Mouse (Mus musculus): ENCODE measurements around the gene Folr2. TPM values are rescaled to one million over a fixed set of nuclear protein-coding genes. Genes with fewer than 3 reads are reported as not detected.

The Folr2 gene
- polyA plus RNA-seq, 1 experiment from 2014 or later, result 2.1 TPM

- Histone ChIP-seq H3K4me2 (replicated peaks; ENCODE audit: low read depth, low read length) (peak overlapping the region; percentile 22), H3K4me1 (replicated peaks; ENCODE audit: control insufficient read depth, insufficient read depth, low read length) (no peaks in the 10 kb centered on the region), H3K27ac (ENCODE audit: low read depth, low read length) (no peak overlapping the region), H3K4me3 (ENCODE audit: low read depth, low read length) (peak overlapping the region; percentile 56), H3K27me3 (ENCODE audit: control insufficient read depth, insufficient read depth, low read length) (no peaks in the 10 kb centered on the region), H3K36me3 (ENCODE audit: control insufficient read depth, insufficient read depth, low read length) (no peaks in the 10 kb centered on the region), H3K9me3 (ENCODE audit: control insufficient read depth, low read length) (no peaks in the 10 kb centered on the region), H3K9ac (ENCODE audit: low read depth, low read length) (peak overlapping the region; percentile 57; the same call in 1 of the 2 replicates)
- 37% methylated on average over 9 of the region's 9 CpGs for WGBS
- ATAC-seq (ENCODE audit: low FRiP score), result no peak
- no peak for DNase-seq (ENCODE audit: low spot score)
Measured at GRCm38 (mm10) chr7:101895695-101896094, 38.7 kb upstream of the Folr2 start.

- no peak overlapping the region for H3K27ac ChIP-seq (ENCODE audit: low read depth, low read length)
- DNase-seq (ENCODE audit: low spot score), result no peak
- no peaks in the 10 kb centered on the region for H3K4me1 ChIP-seq (replicated peaks; ENCODE audit: control insufficient read depth, insufficient read depth, low read length)
- ATAC-seq (ENCODE audit: low FRiP score), result no peak
- H3K4me2 ChIP-seq (replicated peaks; ENCODE audit: low read depth, low read length), result no peak overlapping the region
- 86% methylated on average over 4 of the region's 4 CpGs for WGBS
- no peaks in the 10 kb centered on the region for H3K36me3 ChIP-seq (ENCODE audit: control insufficient read depth, insufficient read depth, low read length)
- no peaks in the 10 kb centered on the region for H3K27me3 ChIP-seq (ENCODE audit: control insufficient read depth, insufficient read depth, low read length)
- H3K9me3 ChIP-seq (ENCODE audit: control insufficient read depth, low read length), result no peaks in the 10 kb centered on the region
- H3K4me3 ChIP-seq (ENCODE audit: low read depth, low read length), result no peak overlapping the region
- no peak overlapping the region for H3K9ac ChIP-seq (ENCODE audit: low read depth, low read length)
Measured at GRCm38 (mm10) chr7:101888460-101888859, 31.5 kb upstream of the Folr2 start.

- no peak for DNase-seq (ENCODE audit: low spot score)
- Histone ChIP-seq H3K27me3 (ENCODE audit: control insufficient read depth, insufficient read depth, low read length) (no peaks in the 10 kb centered on the region), H3K4me1 (replicated peaks; ENCODE audit: control insufficient read depth, insufficient read depth, low read length) (no peaks in the 10 kb centered on the region), H3K4me2 (replicated peaks; ENCODE audit: low read depth, low read length) (no peak overlapping the region), H3K4me3 (ENCODE audit: low read depth, low read length) (no peak overlapping the region), H3K27ac (ENCODE audit: low read depth, low read length) (no peak overlapping the region), H3K9ac (ENCODE audit: low read depth, low read length) (no peak overlapping the region), H3K36me3 (ENCODE audit: control insufficient read depth, insufficient read depth, low read length) (no peaks in the 10 kb centered on the region), H3K9me3 (ENCODE audit: control insufficient read depth, low read length) (no peaks in the 10 kb centered on the region)
- 83% methylated on average over 6 of the region's 6 CpGs for WGBS
- no peak for ATAC-seq (ENCODE audit: low FRiP score)
Measured at GRCm38 (mm10) chr7:101886274-101886673, 29.3 kb upstream of the Folr2 start.

- no peaks in the 10 kb centered on the region for H3K27me3 ChIP-seq (ENCODE audit: control insufficient read depth, insufficient read depth, low read length)
- H3K9ac ChIP-seq (ENCODE audit: low read depth, low read length), result no peak overlapping the region
- H3K9me3 ChIP-seq (ENCODE audit: control insufficient read depth, low read length), result no peaks in the 10 kb centered on the region
- no peaks in the 10 kb centered on the region for H3K36me3 ChIP-seq (ENCODE audit: control insufficient read depth, insufficient read depth, low read length)
- H3K27ac ChIP-seq (ENCODE audit: low read depth, low read length), result no peak overlapping the region
- no peaks in the 10 kb centered on the region for H3K4me1 ChIP-seq (replicated peaks; ENCODE audit: control insufficient read depth, insufficient read depth, low read length)
- DNase-seq (ENCODE audit: low spot score) (no peak), ATAC-seq (ENCODE audit: low FRiP score) (no peak)
- WGBS, result 100% methylated on average over 4 of the region's 4 CpGs
- H3K4me3 ChIP-seq (ENCODE audit: low read depth, low read length), result no peak overlapping the region
- no peak overlapping the region for H3K4me2 ChIP-seq (replicated peaks; ENCODE audit: low read depth, low read length)
Measured at GRCm38 (mm10) chr7:101884160-101884559, 27.2 kb upstream of the Folr2 start.

GRCm38 (mm10) chr7:101882413-101883154 lies 25.6 kb upstream of the Folr2 start:
- no peak overlapping the region for H3K4me3 ChIP-seq (ENCODE audit: low read depth, low read length)
- no peak overlapping the region for H3K9ac ChIP-seq (ENCODE audit: low read depth, low read length)
- no peaks in the 10 kb centered on the region for H3K27me3 ChIP-seq (ENCODE audit: control insufficient read depth, insufficient read depth, low read length)
- H3K27ac ChIP-seq (ENCODE audit: low read depth, low read length), result no peak overlapping the region
- WGBS, result 61% methylated on average over 9 of the region's 9 CpGs
- DNase-seq (ENCODE audit: low spot score) (no peak), ATAC-seq (ENCODE audit: low FRiP score) (no peak)
- H3K36me3 ChIP-seq (ENCODE audit: control insufficient read depth, insufficient read depth, low read length), result no peaks in the 10 kb centered on the region
- no peaks in the 10 kb centered on the region for H3K9me3 ChIP-seq (ENCODE audit: control insufficient read depth, low read length)
- H3K4me2 ChIP-seq (replicated peaks; ENCODE audit: low read depth, low read length), result no peak overlapping the region
- H3K4me1 ChIP-seq (replicated peaks; ENCODE audit: control insufficient read depth, insufficient read depth, low read length), result no peaks in the 10 kb centered on the region

- no peak for DNase-seq (ENCODE audit: low spot score)
- H3K9me3 ChIP-seq (ENCODE audit: control insufficient read depth, low read length), result no peaks in the 10 kb centered on the region
- ATAC-seq (ENCODE audit: low FRiP score), result no peak
- H3K27me3 ChIP-seq (ENCODE audit: control insufficient read depth, insufficient read depth, low read length), result no peaks in the 10 kb centered on the region
- 75% methylated on average over 4 of the region's 4 CpGs for WGBS
- H3K4me2 ChIP-seq (replicated peaks; ENCODE audit: low read depth, low read length), result no peak overlapping the region
- H3K27ac ChIP-seq (ENCODE audit: low read depth, low read length), result no peak overlapping the region
- H3K4me3 ChIP-seq (ENCODE audit: low read depth, low read length), result no peak overlapping the region
- no peaks in the 10 kb centered on the region for H3K36me3 ChIP-seq (ENCODE audit: control insufficient read depth, insufficient read depth, low read length)
- H3K9ac ChIP-seq (ENCODE audit: low read depth, low read length), result no peak overlapping the region
- no peaks in the 10 kb centered on the region for H3K4me1 ChIP-seq (replicated peaks; ENCODE audit: control insufficient read depth, insufficient read depth, low read length)
Measured at GRCm38 (mm10) chr7:101880855-101881254, 23.9 kb upstream of the Folr2 start.

- Histone ChIP-seq H3K36me3 (ENCODE audit: control insufficient read depth, insufficient read depth, low read length) (no peaks in the 10 kb centered on the region), H3K4me1 (replicated peaks; ENCODE audit: control insufficient read depth, insufficient read depth, low read length) (no peaks in the 10 kb centered on the region), H3K27ac (ENCODE audit: low read depth, low read length) (no peak overlapping the region), H3K9me3 (ENCODE audit: control insufficient read depth, low read length) (no peaks in the 10 kb centered on the region), H3K9ac (ENCODE audit: low read depth, low read length) (no peak overlapping the region), H3K4me3 (ENCODE audit: low read depth, low read length) (no peak overlapping the region), H3K4me2 (replicated peaks; ENCODE audit: low read depth, low read length) (no peak overlapping the region), H3K27me3 (ENCODE audit: control insufficient read depth, insufficient read depth, low read length) (no peaks in the 10 kb centered on the region)
- DNase-seq (ENCODE audit: low spot score) (no peak), ATAC-seq (ENCODE audit: low FRiP score) (no peak)
- 92% methylated on average over 1 of the region's 1 CpGs for WGBS
Measured at GRCm38 (mm10) chr7:101875978-101876377, 19.0 kb upstream of the Folr2 start.

- no peak overlapping the region for H3K4me2 ChIP-seq (replicated peaks; ENCODE audit: low read depth, low read length)
- no peaks in the 10 kb centered on the region for H3K4me1 ChIP-seq (replicated peaks; ENCODE audit: control insufficient read depth, insufficient read depth, low read length)
- ATAC-seq (ENCODE audit: low FRiP score) (no peak), DNase-seq (ENCODE audit: low spot score) (no peak)
- no peak overlapping the region for H3K27ac ChIP-seq (ENCODE audit: low read depth, low read length)
- H3K9ac ChIP-seq (ENCODE audit: low read depth, low read length), result no peak overlapping the region
- no peaks in the 10 kb centered on the region for H3K36me3 ChIP-seq (ENCODE audit: control insufficient read depth, insufficient read depth, low read length)
- no peaks in the 10 kb centered on the region for H3K9me3 ChIP-seq (ENCODE audit: control insufficient read depth, low read length)
- H3K4me3 ChIP-seq (ENCODE audit: low read depth, low read length), result no peak overlapping the region
- WGBS, result 90% methylated on average over 3 of the region's 3 CpGs
- no peaks in the 10 kb centered on the region for H3K27me3 ChIP-seq (ENCODE audit: control insufficient read depth, insufficient read depth, low read length)
Measured at GRCm38 (mm10) chr7:101871296-101871695, 14.3 kb upstream of the Folr2 start.

GRCm38 (mm10) chr7:101870629-101871028 lies 13.6 kb upstream of the Folr2 start, which contains the start of gene Folr1:
TSS of gene Folr1 (minus strand) at chr7:101870788.
- no peak within 1 kb of the TSS for H3K27ac ChIP-seq (ENCODE audit: low read depth, low read length)

More at GRCm38 (mm10) chr7:101870629-101871028, 13.6 kb upstream of the Folr2 start, which contains the start of gene Folr1:
- Histone ChIP-seq H3K36me3 (ENCODE audit: control insufficient read depth, insufficient read depth, low read length) (no peaks in the 10 kb centered on the region), H3K4me2 (replicated peaks; ENCODE audit: low read depth, low read length) (no peak within 1 kb of the TSS), H3K9ac (ENCODE audit: low read depth, low read length) (no peak within 1 kb of the TSS), H3K27me3 (ENCODE audit: control insufficient read depth, insufficient read depth, low read length) (no peaks in the 10 kb centered on the region), H3K9me3 (ENCODE audit: control insufficient read depth, low read length) (no peaks in the 10 kb centered on the region), H3K4me1 (replicated peaks; ENCODE audit: control insufficient read depth, insufficient read depth, low read length) (no peaks in the 10 kb centered on the region), H3K4me3 (ENCODE audit: low read depth, low read length) (no peak within 1 kb of the TSS)
- ATAC-seq (ENCODE audit: low FRiP score) (no peak), DNase-seq (ENCODE audit: low spot score) (no peak)
- WGBS, result 66% methylated on average over 2 of the region's 2 CpGs
